Mouse (Mus musculus) ES-Bruce4 (cell line): ENCODE measurements around the gene Gfi1.

Source experiments
- CTCF ChIP-seq: IDR thresholded peaks from one replicate; pipeline ENCODE4 v1.8.1; 2011; ENCODE audit warnings: low read depth, low read length
- EP300 ChIP-seq: IDR thresholded peaks from 2 replicates; pipeline ENCODE4 v1.6.1; 2011; ENCODE audit warnings: low read depth, low read length; ENCODE audit not compliant: insufficient read depth
- POLR2A ChIP-seq: IDR thresholded peaks from one replicate; pipeline ENCODE4 v1.8.1; 2011; ENCODE audit warnings: low read length; ENCODE audit not compliant: insufficient read depth

- TF ChIP-seq POLR2A (no peak), CTCF (no peak), EP300 (no peak)
Measured at GRCm38 (mm10) chr5:107711689-107712088, 14.1 kb downstream of the Gfi1 start.
